Mouse (Mus musculus) liver, embryonic 14.5 days (tissue): ENCODE measurements at regions not wholly inside any gene's neighbourhood (a gene's known extent, or its start where the extent isn't known, plus 50 kb on each side); places are given as distances from the start of the nearest gene placed in this dataset.

Source experiments
- CTCF ChIP-seq: IDR thresholded peaks from 2 replicates; pipeline ENCODE4 v1.5.1; 2016; ENCODE audit warnings: antibody characterized with exemption, low read depth, control low read depth
- EP300 ChIP-seq: IDR thresholded peaks from 2 replicates; pipeline ENCODE4 v1.6.1; 2016; ENCODE audit warnings: antibody characterized with exemption, low read depth

DNA sequence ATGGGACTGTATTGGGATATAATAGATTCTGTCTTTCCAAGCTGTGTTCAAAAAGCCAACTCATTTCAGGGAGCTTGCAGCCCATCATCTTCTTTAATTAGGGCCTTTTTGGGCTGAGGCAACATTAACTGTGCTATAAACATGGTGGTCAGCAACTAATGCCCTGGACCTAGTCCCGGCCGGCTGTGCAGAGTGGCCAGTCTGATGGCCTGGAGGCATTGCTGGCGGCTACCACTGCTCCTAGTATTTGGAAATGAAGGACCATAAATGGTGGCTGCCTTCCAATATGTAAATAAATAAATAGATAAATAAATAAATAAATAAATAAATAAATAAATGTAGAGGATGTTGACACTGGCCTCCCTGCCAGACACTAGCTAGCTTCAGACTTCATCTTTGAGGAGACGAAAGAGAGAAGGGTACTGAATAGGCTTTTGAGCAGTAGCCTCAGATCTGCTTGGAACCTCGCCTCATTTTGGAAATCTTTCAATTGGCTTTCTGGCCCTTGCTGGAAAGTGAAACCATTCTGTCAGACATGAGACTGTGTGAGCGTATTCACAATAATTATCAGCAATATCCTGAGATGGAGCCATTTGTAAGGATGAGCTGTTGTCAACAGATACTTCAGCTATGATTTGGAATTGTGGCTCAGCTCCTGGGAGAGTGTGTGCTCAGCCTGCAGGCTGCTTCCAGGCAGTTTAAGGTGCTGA lies 785.5 kb upstream of the Car8 start:
- no peak for TF ChIP-seq CTCF
- no peak for TF ChIP-seq EP300
